Mouse (Mus musculus) embryonic facial prominence, embryonic 14.5 days (tissue): Measurements from ENCODE around the gene Tdp1. TPM values are rescaled to one million over a fixed set of nuclear protein-coding genes. Genes with fewer than 3 reads are reported as not detected.

Experiments used
- ATAC-seq: fragments of 200-750 bp; cut with Nextera tagmentation; 2 replicates; pipeline ENCODE4 v1.8.0; 2017; ENCODE audit warnings: low read depth, moderate number of reproducible peaks, moderate TSS enrichment
- DNase-seq: peaks from one replicate; pipeline ENCODE4 v3.0.0-alpha.2; 2015; ENCODE audit warnings: low spot score
- H3K27ac ChIP-seq: fragments of 300-500 bp; sonication (generic); replicated peaks from 2 replicates; pipeline ENCODE4 v1.5.1; 2014; ENCODE audit warnings: low read depth, mild to moderate bottlenecking, low read length, moderate library complexity
- H3K27me3 ChIP-seq: fragments of 300-500 bp; sonication (generic); replicated peaks from 2 replicates; pipeline ENCODE4 v1.6.1; 2014; ENCODE audit warnings: low read length; ENCODE audit not compliant: control insufficient read depth, insufficient read depth
- H3K36me3 ChIP-seq: fragments of 300-500 bp; sonication (generic); 2 replicates; pipeline ENCODE4 v1.6.1; 2014; ENCODE audit warnings: low read length, mixed read lengths; ENCODE audit not compliant: control insufficient read depth, insufficient read depth
- H3K4me1 ChIP-seq: fragments of 300-500 bp; sonication (generic); 2 replicates; pipeline ENCODE4 v1.6.1; 2014; ENCODE audit warnings: antibody characterized with exemption, low read length; ENCODE audit not compliant: control insufficient read depth, insufficient read depth
- H3K4me2 ChIP-seq: fragments of 300-500 bp; sonication (generic); 2 replicates; pipeline ENCODE4 v1.6.1; 2014; ENCODE audit warnings: low read depth, mild to moderate bottlenecking, low read length, moderate library complexity, mixed read lengths
- H3K4me3 ChIP-seq: fragments of 300-500 bp; sonication (generic); 2 replicates; pipeline ENCODE4 v1.5.1; 2014; ENCODE audit warnings: low read depth, mild to moderate bottlenecking, low read length
- H3K9ac ChIP-seq: fragments of 300-500 bp; sonication (generic); 2 replicates; pipeline ENCODE4 v1.6.1; 2014; ENCODE audit warnings: low read depth, mild to moderate bottlenecking, low read length, moderate library complexity, mixed read lengths
- H3K9me3 ChIP-seq: fragments of 300-500 bp; sonication (generic); 2 replicates; pipeline ENCODE4 v1.6.1; 2016; ENCODE audit warnings: low read length; ENCODE audit not compliant: control insufficient read depth
- WGBS: fragments of 180-500 bp; shearing (Covaris S2); extraction: QIAGEN DNeasy Blood & Tissue Kit; methylation state at CpG from one replicate; pipeline ENCODE4 v1.1.7; 2014; 5-methylcytosine and 5-hydroxymethylcytosine counted together
- microRNA-seq: library from miRNA; unstranded; fragments of <30 nt; microRNA quantifications from one replicate; pipeline ENCODE4, GENCODE M21; 2016; ENCODE audit warnings: borderline number of aligned reads
- polyA plus RNA-seq: library from polyadenylated mRNA; unstranded; fragments of >200 nt; fragmentation: Nextera tagmentation; extraction: Ambion mirVana; gene quantifications from 2 replicates; pipeline ENCODE4 v1.2.1, GENCODE M21; 2014

Tdp1 gene
- polyA plus RNA-seq, 1 experiment from 2014 or later = 46.5 TPM

GRCm38 (mm10) chr12:100002914-100003587 lies 118.7 kb downstream of the Tdp1 start:
- no peaks in the 10 kb centered on the region for H3K9me3 ChIP-seq
- no peak overlapping the region for H3K4me2 ChIP-seq
- DNase-seq (peak; percentile 93), ATAC-seq (peak; percentile 94)
- H3K9ac ChIP-seq = no peak overlapping the region
- H3K36me3 ChIP-seq = no peaks in the 10 kb centered on the region
- H3K27me3 ChIP-seq = no peaks in the 10 kb centered on the region
- no peak overlapping the region for H3K4me3 ChIP-seq
- no peaks in the 10 kb centered on the region for H3K4me1 ChIP-seq
- WGBS = 26% methylated on average over 8 of the region's 8 CpGs
- H3K27ac ChIP-seq = no peak overlapping the region

Small RNAs within 50 kb of the gene (microRNA-seq; reads per million reads assigned to microRNA genes)
- not detected for gene Gm23291

Other genes with a start within 250 kb of the Tdp1 start
- gene Efcab11, start 78 bp upstream of the Tdp1 start, polyA plus RNA-seq = 10.5 and 12.3 TPM in 2 replicates
- gene Kcnk13, start 80.0 kb downstream of the Tdp1 start, polyA plus RNA-seq = 3.4 and 4.6 TPM in 2 replicates
- gene Psmc1, start 225.6 kb downstream of the Tdp1 start, polyA plus RNA-seq = 241 and 249 TPM in 2 replicates